Mouse (Mus musculus) kidney, adult 18-20 months (tissue): ENCODE data around the gene Runx3.

Experiments
- DNase-seq: peaks from one replicate; pipeline ENCODE4 v3.0.0; 2021

Runx3 gene

DNA sequence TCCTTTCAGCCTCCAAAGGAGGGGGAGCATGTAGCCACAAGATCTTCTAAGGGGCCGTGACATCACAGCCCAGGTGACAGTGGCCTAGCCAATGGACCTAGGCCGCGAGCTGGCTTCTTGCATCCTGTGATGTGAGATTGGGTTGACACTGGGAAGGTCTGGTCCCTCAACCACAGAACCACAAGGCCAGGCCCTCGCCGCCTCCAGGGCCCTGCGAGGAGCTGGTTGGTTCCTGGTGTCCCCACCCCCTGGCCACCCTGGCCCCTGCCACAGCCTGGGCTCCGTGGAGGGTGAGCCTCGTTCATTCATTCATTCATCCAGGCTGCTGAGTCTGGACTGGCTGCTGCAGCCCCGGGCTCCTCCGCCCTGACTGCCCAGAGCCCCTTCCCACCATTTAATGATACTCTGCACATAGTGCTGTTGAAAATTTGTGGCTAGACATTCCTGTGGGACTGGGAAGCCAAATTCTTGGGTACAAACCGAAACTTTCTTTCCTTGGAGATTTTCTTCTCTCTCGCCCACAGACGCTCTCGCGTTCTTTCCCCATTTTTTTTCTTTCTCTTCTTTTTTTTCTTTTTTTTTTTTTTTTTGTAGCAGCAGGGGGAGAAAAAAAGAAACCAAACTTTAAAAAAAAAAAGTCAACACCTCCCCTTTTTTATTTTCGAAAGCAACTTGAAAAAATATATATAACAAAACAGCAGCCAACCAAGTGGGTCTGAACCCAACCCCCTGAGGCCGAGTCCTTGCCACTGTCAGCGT is at the start of gene Runx3:
Gene Runx3, plus strand, starts transcription at position 311 of the 759 bp plus-strand sequence.
- DNase-seq, result no peak

DNA sequence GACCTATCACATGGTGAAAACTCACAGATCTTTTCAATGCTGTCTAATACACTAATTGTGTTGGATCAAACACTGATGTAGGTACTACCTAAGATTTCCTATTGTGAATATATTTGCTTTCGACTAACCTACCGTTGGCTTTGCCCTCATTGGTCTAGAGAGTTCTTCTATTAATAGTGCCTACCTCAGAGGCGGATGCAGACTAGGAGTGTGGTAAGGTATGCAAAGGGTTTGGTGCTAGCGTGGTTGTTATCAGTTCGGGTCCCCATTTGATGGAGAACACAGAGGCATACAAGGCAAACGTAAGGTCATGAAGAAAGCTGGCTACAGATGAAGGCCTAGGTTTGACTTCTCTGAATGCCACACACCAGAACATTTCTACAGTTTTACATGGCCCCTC is 47.8 kb upstream of the Runx3 start:
- DNase-seq, result no peak

DNA sequence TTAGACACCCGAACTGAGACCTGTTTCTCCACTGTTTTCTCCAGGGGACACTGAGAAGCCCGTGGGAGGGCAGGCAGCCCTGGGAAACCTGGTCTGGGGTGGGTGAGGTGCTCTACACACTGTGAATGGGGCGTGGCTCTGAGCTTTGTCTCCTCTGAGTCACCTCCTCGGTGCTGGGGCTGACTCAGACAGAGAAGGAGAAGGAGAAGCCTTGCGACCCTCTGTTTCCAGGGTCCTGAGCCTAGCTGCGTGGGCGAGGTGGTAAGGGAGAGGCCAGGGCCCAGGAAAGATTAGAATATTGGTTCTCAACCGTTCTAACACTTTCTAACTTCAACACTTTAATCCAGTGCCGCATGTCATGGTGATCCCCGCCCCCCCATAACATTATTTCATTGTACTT is 46.9 kb upstream of the Runx3 start:
- DNase-seq, result no peak

DNA sequence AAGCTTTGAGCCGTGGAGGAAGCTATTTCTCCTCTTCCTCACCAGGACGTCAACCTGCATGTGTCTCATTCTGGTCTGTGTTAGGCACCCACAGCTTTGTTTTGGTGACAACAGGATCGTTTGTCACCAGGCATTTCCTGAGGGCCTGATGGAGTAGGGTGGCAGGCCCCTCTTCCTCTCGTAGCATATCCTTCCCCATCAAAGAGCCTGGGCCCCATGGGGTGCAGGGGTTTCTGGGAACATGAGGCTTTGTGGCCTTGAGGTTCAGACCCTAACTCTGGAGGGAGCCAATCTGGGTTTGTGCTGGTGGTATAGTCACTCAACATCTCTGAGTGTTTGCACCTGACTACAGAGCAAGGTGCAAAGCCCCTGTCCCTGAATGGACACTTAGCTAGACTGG is 45.8 kb upstream of the Runx3 start:
- no peak for DNase-seq

DNA sequence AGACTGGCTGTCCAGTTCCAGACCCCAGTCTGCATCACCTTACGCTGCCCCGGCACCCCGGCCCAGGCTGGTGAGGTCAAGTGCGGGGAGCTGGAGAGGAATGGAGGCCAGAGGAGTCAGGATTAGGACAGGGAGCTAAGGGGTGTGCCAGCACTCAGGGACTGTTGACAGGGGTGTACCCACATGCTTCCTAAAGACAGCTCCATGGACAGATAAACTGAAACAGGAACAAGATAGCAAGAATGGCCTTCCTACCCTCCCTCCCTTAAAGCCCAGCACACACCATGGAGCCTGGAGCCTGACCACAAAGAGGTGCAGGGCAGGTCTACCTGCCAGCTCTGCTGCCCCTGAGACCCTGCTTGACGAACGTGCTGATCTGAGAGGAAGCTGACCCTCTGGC is 45.1 kb upstream of the Runx3 start:
- DNase-seq, result no peak

DNA sequence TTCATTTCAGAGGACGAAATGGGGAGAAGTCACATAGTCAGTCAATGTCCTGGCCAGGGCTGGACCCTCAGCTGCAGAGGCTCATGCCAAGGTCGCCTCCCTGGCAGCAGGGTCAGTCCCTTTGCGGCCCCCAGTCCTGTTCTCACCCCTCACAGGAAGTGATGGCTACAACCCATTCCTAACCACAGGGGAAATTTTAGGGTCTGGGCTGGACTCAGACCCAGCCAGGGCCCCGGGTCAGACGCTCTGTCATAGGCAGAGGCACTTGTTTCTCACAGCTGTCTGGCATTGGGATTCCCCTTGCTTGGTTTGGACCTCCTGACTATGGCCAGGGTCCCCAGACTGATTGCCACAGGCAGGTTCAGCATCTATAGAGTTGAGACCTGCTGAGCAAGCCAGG is 43.8 kb upstream of the Runx3 start:
- no peak for DNase-seq

DNA sequence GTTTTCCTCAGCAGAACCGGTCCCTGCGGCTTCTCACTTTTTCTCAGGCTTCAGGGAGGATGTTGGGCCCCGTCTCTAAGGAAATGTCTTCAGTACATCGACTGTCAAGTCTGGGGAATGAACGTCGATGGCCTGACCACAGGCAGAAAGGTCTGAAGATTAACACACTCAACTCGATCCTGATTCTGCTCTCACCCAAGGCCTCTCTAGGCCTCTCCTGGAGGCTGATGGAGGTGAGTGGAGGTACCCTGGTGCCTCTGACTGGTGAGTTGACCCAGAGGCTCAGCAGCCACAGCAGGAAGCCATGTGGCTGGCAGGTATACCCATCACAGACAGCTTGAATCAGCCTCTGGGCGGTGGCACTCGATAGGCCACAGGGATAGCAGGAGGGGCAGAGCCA is 43.3 kb upstream of the Runx3 start:
- no peak for DNase-seq

DNA sequence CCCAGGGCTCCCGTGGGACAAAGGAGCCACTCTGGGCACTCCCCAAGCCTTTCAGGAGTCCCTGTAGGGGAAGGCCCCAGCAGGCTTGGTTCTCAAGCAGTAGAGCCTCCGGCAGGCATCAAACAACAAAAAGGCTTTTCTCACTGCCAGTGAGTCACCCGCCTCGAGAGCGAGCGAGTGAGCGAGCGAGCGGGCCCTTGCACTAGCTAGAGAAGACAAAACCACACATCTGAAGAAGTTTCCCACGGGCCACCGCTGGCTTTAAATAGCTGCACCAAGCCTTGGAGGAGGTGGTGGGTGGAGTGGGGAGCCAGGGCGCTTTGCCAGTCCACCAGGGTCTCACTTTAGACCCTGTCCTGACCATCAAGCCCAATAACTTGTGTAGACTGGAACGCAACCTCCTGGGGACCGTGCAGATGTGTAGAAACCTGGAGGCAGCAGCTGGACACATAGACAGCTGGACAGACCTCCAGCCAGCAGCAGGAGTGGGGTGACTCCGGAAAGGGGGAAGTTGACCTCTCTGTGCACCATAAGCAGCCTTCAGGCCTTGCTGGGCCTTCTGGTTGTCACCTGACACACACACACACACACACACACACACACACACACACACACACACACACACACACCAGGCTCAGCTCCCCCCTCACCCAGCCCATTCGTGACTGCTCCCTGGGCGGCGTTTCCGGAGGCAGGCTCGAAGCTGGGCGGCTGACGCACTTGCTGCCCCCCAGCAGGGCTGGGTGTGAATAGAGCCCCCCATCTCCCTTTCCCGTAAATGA is 40.4 kb upstream of the Runx3 start:
- no peak for DNase-seq

DNA sequence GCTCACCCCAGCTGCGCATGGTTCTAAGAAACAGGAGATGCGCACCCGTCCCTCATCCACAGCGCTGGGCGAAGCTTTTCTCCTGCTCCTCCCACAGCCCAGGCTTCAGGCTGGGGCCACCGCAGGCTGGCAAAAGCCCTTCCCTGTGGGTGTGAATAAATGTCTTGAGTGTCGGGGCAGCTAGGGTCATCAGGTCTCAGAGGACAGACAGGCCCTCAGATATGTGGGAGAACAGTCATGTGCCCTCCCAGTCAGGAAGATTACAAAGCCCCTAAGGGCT is 39.9 kb upstream of the Runx3 start:
- no peak for DNase-seq

DNA sequence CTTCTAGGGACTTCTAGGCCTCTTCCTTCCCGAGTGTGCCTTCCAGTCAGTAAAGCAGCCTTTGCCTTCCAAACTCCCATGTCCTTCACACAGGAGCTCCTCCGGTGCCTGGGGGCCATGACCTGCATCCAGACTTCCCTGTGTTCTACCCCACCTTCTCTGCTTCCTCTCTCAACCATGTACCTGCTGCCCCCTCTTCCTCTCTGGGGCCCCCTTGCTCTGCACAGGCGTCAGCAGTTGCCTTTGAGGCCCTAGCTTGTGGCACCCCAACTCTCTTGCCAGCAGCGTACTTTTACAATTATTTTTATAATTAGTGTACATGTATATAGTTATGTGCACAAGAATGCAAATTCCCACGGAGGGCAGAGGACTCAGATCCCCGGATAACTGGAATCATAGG is 37.4 kb upstream of the Runx3 start:
- no peak for DNase-seq

DNA sequence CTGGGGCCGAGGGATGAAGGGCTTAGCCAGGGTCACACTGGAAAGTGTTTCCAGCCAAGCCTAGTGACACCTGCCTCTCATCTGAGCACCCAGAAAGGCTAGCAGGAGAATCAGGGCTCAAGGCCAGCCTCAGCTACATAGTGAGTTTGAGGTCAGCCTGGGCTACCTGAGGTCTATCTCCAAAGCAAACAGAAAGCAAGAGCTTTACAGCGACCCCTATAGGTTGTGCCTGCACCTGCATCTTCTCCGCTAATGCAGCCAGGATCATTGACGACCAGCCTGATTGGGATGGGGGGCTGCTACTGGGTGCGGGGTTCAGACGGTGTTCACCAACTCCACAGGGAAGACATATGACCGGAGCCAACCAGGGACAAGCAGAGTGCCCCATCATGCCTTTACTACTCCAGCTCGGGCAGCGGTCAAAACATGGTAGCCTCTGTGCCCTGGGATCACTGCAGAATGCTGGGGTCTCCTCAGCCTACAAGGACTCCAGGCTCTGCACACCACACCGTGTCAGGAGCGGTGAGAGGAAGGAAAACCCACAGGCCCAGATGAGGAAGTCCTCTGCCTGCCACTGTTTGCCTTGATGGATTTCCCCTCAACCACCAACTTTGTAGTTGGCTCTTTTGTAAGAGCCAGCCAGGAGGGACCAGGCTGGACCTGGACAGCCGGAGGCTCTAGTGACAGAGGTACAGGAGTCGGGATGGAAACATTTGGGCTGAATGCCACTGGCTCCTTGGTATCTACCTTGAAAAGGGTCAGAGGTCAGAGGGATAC is 35.2 kb upstream of the Runx3 start:
- no peak for DNase-seq

DNA sequence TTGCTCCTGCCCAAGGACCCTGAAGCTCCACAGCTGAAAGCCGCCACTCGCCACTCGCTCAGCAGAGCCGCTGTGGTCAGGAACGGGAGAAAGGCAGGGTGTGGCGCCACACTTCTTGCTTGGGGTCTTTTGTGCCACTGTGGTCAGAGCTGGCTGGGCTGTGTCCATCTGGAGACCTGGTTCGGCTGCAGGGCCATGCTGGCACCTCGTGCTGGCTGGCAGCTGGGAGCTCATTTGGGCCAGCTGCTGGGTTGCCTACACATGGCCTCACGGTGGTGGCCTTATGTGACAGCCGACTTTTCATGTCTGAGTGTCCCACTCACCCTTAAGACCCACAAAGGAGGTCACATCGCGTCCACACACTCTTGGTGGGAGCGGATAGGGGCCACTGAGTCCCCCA is 29.8 kb upstream of the Runx3 start:
- no peak for DNase-seq

DNA sequence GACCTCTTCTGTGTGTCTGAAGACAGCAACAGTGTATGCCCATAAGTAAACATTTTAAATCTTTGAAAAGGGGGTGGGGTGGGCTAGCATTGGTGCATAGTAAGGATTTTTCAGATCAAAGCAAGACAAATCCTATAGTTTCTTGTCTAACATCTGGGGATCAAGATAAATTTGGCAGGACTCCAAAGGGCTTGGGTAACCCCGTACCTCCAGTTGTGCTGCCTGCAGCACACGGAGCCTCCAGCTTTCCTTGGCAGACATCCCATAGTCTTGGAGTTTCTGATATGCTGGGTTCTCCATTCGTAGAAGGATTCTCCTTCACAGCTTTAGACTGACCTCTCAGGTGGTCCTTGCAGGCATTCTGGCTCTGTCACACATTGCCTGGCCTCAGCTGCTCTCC is 27.6 kb upstream of the Runx3 start:
- DNase-seq, result no peak

DNA sequence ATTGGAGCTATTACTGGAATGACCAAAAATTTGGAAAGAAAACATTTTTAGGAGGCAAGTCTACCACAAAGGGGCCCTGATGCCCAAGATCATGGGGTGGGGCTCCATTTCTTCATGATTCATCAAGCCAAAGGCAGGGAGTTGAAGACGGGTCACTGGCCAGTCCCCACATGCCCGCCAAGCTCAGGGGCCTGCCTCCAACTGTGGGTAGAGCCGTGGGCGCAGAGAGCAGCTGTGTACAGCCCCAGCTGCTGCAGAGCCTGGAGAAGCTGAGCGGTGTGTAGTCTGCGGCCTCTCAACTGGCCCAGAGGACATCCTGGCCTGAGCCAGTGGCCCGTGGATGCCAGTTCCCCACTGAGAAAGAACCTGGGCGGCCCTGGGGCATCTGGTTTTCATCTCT is 24.8 kb upstream of the Runx3 start:
- no peak for DNase-seq

DNA sequence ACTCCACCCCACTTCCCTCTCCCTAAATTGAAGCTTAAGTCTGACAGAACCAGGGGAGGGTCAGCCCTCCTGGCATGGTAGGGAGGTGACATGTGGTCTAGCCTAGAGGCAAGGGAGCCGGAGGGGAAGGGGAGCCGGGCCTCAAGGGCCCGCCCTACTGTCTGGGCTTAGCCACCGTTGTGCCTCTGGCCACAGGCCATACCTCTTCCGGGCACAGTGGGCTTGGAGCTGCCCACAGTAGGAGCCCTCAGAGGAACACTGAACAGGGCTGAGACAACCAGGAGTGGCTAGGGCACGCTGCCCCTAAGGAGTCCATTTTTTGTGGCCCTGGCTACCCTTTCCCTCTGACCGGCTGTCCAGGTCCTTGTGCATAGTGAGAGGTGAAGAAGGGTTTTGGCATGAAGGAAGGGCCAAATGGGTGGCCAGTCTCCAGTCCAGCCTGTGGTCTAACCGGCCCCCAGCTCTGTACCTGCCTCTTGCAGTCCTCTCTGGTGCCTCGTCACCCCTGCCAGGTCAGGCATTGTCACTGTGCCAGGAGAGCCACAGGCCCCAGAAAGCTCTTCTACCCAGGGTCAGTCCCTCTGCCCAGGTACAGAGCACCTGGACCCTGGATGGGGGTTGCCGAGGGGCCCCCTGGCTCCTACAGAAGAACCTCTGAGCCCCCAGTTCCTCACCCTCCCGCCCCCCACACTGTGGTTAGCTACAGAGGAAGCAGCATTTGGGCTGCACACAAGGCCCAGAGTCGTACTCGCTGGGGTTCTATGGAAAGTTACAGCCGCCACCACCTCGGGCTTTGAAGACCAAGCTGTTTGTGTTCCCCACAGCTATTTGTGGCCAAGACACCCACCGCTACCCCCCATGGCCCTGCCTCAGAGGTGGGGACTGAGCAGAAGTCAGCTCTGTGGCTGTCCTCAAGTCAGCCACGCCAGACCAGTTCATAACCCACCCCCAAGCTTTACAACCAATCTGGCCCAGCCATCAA is 22.3 kb upstream of the Runx3 start:
- no peak for DNase-seq

DNA sequence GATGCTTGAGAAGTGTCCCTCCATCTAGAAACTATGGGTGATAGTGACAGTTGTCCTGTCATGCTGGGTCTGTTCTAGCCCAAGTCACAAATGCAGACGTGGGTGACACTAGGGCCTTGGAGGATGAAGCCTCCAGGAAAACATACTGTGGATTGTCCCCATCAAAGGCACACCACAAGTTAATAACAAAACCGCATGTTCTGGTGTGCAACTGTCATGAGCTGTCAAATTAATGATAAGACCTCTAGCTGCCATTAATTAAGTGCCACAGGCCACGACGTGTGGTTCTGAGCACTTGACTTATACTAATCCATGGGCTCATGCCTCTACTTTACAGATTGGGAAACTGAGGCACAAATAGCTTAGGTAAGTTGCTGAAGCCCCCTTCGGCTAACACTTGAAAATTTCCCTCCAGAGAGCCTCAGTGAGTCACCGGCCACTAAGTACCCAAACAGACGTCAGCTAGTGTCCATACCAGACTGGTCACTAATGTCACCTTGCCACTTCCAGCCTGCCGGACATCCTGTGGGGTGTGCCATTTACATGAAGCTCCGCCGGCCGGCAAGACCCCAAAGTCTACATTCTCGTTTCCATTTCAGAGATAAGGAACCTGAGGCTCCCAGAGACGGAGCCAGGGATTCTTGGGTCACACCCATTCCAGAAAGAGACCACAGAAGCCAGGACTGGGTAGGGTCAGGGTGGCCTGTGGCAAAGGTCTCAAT is 18.3 kb upstream of the Runx3 start:
- DNase-seq, result no peak

DNA sequence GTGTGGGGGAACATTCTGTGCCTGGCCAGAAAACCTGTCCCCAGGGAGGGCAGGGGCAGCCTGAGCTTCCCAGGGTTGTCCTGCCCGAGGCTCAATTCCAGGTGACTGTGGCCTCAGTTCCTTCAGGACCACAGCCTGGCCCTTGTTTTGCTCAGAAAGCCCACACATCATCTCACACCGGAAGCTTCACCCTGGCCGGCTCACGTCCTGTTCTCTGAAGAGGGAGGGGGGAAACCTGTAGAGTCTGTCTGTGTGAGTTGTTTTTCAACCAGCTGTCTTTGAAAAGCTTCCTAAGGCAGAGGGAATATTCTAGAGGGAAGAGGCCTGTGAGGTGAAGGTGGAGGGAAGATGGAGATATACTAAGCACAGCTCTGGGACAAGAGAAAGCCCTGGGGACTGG is 17.7 kb upstream of the Runx3 start:
- DNase-seq, result no peak

DNA sequence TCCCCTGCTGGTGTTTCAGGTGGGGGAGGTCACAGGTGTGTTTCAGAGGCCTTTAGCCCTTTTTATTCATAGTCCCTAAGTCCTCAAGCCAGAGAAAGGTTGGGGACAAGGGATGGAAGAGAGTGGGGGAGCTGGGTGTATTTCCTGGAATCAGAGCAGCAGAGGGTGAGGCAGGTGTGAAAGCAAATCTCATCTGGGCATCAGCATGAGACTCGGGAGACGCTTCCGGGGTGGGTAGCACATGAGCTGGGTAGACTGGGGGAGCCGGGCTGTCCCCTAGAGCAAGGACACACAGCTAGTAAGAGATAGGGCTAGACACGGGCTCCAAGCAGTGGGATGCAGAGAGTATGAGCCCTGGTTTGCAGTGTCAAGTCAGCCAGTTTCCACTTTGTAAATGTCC is 16.7 kb upstream of the Runx3 start:
- DNase-seq, result no peak

DNA sequence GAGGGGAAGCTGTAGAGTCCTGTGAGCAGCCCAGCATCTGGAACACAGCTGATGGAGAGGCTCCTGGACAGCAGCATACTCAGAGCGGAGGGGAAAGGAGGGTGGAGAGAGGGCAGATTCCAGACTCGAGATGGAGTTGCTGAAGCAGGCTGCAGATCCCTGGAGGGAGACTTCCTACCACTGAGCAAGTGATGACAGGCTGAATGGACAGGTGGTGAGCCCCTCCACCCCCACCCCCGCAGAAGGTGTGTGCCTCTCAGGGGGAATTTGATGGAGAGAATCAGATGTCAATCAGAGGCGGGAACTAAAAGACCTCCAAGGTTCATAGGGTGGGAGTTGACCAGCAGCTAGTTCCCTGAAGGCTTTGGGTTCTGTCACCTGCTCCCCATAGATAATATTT is 13.5 kb upstream of the Runx3 start:
- no peak for DNase-seq

DNA sequence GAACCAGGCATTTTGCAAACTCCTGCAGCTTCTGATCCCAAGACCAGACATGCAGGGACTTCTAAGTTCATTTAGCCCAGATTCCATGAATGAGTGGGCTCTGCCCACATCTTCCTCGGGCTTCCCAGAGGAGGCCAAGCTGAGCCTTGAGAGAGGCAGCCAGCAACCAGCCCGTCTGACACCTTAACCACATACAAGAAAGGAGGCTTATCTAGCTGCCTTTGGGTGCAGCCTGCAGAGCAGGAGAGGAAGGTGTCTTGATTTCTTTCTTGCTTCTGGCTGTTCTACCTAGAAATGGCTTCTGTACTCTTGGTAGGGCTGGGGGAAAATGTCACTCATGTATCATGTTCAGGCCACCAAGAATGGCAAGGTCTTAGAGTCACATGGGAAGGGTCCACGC is 11.8 kb upstream of the Runx3 start:
- DNase-seq, result no peak

DNA sequence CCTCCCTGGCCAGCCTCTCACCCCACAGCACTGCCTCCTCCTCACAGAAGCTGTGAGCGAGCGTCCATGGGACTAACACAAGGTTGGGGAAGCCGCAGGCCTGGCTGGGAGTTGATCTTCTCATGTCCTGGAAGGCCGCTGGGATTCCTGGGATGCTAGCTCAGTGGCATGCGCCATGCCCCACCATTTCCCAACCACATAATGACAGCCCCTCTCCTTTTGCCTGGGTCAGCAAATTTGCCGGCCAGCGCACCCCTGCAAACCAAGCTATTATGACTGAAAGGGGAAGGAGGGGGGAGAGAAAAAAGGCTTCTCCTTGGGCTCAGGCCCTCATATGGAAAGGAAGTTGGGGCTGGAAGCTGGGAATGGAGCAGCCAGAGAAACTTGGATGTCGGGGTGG is 6.8 kb upstream of the Runx3 start:
- DNase-seq, result no peak

DNA sequence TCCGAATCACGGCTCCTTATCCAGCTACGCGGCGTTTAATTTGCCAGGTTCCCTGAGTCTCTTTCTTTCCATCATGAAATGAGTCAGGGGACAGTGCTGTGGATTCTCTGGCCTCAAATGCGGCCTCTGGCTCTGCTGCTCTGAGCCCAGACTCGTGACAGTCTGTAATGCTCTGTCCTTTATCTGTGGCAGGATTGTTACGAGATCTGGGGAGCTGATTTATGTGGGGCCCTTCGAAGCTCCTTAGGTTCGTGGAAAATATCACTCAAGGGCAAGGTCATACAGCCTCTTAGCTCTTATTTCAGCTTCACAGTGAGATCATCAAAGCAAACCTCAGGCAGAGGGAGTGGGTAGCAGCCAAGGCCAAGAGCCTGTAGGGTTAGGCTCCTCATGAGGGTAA is 6.2 kb upstream of the Runx3 start:
- no peak for DNase-seq
